Mouse (Mus musculus) bone marrow macrophage, adult 2 months (primary cell): ENCODE measurements around the gene Med9.

Experiments used
- CTCF ChIP-seq: IDR thresholded peaks from 2 replicates; pipeline ENCODE4 v1.5.1; 2012; ENCODE audit warnings: low read depth, mild to moderate bottlenecking, low read length, moderate library complexity
- POLR2A ChIP-seq: IDR thresholded peaks from 2 replicates; pipeline ENCODE4 v1.6.1; 2012; ENCODE audit warnings: mild to moderate bottlenecking, low read depth, low read length, borderline replicate concordance

- TF ChIP-seq POLR2A = no peak
- no peak for TF ChIP-seq CTCF
Observed at GRCm38 (mm10) chr11:59902045-59902726, 45.8 kb upstream of the Med9 start.
